Mouse (Mus musculus) heart, postnatal 4 days (tissue): Measurements from ENCODE around the gene Ppid. TPM values are rescaled to one million over a fixed set of nuclear protein-coding genes. Genes with fewer than 3 reads are reported as not detected.

Experiments
- DNase-seq: peaks from one replicate; pipeline ENCODE4 v3.0.0; 2021
- total RNA-seq, 2 experiments: library from RNA; stranded (reverse); gene quantifications; 2 replicates each; pipeline ENCODE4 v1.2.3; 2021

Gene Ppid
- 10 to 100 TPM; 40.1 to 48.0 TPM for total RNA-seq

DNA sequence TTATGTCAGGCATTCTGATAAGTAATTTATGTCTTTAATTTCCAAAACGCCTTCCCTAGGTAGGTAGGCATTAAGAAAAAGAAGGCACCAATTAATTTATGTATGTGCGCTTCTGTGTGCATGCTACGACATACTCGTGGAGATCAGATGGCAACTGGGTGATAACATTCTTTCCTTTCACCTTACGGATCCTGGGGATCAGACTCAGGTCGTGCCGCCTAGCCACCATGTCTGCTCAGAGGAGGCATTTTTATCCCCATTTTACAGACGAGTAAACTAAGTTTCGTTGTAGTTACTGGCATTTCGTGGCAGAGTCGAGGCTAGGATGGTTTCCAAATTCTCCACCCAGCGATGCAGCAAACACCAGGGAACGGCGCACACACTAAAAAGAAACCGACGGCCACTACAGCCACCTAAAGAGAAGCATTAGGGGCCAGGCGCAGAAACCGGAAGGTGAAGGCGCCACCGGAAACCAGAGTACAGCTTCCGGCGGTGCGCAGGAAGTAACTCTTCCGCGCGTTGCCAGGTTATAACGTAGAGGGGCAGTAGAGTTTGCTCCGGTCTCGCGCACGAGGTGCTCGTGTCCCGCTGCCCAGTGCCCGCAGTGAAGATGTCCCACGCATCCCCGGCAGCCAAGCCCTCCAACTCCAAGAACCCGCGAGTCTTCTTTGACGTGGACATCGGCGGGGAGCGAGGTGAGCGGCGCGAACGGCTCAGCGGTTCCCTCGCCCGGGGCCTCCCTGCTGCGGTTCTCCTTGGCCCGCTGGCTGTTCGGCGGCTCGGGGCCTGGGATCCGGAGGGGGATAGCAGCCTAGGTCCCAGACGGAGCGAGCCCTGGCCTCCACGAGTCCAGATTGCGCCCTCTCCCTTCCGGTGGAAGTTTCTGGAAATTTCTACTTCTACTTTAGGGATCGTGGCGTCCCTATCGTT, at the start of gene Ppid:
Gene Ppid (plus strand): TSS at position 480 of the 930 bp plus-strand sequence.
- DNase-seq = peak; percentile 80

- DNase-seq = no peak
Measured at GRCm38 (mm10) chr3:79542585-79542984, 48.6 kb upstream of the Ppid start.

- DNase-seq = no peak
Measured at GRCm38 (mm10) chr3:79548681-79549437, 42.3 kb upstream of the Ppid start.

- DNase-seq = no peak
Measured at GRCm38 (mm10) chr3:79549751-79550393, 41.3 kb upstream of the Ppid start.

DNA sequence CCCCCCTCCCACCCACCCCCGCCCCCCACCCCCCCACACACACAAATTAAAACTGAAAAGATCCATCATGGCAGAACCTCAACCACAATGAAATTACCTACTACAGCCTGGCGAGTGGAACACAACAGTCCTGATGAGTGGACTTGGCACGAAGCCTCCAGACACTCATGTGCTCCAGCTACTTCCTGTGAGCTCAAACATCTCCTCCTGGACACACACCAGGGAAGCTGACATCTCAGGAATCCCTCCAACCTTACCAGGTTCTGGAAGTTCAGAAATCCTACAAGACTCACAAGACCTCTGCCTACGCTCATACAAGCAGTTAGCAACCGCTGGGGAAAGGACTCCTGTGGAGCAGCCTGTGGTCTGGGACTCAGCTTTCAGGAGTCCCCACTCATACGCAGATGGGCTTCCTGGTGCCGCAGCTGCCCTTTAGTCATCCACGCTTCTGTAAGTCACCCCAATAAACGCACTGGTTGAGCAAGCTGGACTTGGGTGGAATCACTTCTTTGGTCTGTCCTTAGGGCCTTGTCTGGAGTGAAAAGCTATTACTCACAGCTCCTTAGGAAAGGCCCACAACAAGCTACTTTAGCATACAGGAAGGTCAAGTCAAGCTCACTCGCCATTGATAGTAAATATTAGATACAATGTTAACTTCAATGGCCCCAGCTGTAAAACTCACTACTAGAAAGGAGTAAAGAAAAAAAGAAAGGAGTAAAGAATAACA, 39.2 kb upstream of the Ppid start:
- DNase-seq = no peak

DNA sequence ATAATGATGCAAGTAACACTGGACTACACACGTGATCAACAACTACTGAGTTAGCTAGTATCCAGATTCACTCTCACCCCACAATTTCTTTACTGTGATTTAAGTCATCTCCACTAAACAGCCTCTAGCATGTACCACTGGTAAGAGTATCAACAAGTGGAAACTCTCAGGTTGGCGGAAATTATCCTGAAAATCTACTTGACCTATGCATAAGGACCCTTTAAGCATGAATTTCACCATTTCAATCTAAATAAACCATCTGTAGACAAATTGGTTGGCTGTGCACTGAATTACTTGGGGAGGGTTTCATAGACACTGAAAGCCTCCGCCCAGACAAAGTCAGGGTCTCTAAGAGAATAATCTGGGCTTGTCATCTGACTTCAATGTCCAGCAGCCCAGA, 37.4 kb upstream of the Ppid start:
- no peak for DNase-seq

- DNase-seq = no peak
Measured at GRCm38 (mm10) chr3:79555061-79555460, 36.1 kb upstream of the Ppid start.

DNA sequence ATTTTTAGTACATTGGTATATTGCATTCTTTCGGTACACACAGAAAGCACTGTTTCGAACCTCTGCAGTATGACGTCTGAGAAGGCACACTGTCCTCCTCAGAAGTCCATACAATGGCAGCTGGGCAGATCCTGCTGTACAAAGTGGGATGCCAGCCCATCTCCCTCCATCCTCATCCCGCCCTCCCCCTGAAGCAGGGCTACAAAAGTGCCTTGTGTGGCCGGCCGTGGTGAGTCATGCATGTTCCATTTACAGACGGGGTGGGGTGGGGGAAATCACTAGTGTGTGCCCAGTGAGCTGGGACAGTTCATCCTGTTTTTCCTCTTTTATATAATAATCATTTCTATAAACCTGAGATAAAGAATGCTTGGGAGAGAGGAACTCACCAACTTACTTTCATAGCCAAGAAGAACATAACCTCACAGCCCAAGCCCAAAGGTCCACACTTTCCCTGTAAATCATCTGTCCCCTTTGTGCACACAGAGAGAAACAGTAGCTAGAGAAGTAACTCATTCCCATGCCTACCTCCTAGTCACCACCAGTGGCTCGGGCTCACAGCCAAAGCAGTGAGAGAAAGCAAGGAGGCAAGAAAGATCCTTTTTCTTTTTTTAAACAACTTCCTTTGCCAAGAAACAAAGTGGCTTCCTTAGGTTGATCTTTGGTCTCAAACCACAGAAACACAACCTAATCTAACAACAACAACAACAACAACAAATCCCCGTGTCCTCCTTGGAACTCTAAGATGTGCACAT, 31.9 kb upstream of the Ppid start:
- peak; percentile 36 for DNase-seq

DNA sequence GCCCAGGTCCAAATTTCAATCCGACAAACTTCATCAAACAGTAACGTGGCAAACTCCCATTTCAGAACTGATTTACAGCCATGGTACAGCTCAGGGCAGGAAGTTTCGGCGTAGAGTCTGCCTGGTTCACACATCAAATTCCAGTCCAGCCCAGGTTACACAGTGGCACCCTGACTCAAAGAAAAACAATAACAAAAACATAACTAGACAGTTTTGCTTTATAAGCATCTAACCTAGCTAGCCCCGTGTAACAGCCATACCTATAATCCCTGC, 31.4 kb upstream of the Ppid start:
- no peak for DNase-seq

DNA sequence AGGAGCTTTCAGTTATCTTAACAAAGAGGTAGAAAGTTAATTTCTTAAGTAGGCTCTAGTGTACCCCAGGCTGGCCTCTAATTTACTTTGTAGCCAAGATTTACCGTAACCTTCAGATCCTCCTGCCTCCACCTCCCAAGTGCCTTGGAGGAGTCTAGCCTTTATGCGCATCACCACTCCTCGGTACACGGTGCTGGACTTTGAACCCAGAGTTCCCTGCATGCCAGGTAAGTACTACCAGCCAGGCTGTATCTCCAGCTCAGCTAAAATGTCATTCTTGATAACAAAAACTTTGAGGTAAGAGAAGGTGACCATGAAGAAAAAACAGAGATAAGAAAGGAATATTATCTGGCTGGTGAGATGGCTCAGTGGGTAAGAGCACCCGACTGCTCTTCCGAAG, 30.6 kb upstream of the Ppid start:
- no peak for DNase-seq

DNA sequence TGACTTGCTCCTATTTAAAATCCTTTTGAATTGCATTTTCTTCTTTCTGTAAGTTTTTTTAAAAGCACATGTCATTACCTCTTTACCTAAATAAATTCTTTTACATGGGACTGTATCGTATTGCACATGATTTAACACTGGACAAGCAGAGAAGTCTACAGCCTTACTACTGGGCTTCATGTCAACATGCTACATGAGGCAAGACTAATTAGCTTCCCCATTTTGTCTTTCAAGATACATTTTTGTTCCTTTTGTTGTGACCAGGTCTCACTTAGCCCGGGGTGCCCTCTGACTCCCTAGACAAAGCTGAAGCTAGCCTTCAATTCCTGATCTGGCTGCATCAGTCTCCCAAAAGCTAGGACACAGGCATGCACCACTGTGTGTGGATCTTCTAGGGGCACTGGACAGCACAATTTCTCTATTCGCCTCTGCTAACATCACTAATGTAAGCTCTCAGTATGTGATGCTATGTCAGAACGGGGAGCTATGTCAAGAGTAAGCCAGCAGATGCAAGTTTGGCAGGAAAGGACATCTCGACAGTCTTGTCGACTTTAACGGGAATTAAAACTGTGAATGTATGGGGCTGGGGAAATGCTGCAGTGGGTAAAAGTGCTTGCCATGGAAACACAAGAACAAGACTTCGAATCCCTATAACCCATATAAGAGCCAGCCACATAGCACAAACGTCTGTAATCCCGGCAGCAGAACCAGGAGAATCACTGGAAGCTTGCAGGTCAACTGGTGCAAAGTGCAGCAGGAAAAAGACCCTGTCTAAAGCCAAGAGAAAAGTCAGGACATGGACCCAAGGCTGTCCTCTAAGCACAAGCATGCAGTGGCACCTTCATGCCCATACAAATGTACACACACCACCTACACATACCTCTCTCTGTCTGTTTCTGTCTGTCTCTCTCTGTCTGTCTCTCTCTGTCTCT, 29.1 kb upstream of the Ppid start:
- no peak for DNase-seq

DNA sequence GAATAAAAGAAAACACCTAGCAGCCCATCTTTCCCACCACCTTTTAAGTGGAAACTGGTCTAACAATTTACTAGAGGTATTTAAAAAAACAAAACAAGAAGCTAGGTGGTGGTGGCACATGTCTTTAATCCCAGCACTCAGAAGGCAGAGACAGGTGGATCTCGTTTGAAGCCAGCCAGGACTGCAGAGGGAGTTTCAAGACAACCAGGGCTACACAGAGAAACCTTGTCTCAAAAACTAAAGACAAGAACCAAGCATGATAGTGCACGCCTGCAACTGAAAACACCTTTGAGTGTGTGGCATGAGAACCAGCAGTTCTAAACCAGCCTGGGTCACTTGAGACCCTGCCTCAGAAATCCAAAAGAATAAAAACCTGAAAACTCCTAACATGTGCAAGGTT, 27.6 kb upstream of the Ppid start:
- DNase-seq = no peak

- DNase-seq = no peak
Measured at GRCm38 (mm10) chr3:79564875-79565606, 26.1 kb upstream of the Ppid start.

DNA sequence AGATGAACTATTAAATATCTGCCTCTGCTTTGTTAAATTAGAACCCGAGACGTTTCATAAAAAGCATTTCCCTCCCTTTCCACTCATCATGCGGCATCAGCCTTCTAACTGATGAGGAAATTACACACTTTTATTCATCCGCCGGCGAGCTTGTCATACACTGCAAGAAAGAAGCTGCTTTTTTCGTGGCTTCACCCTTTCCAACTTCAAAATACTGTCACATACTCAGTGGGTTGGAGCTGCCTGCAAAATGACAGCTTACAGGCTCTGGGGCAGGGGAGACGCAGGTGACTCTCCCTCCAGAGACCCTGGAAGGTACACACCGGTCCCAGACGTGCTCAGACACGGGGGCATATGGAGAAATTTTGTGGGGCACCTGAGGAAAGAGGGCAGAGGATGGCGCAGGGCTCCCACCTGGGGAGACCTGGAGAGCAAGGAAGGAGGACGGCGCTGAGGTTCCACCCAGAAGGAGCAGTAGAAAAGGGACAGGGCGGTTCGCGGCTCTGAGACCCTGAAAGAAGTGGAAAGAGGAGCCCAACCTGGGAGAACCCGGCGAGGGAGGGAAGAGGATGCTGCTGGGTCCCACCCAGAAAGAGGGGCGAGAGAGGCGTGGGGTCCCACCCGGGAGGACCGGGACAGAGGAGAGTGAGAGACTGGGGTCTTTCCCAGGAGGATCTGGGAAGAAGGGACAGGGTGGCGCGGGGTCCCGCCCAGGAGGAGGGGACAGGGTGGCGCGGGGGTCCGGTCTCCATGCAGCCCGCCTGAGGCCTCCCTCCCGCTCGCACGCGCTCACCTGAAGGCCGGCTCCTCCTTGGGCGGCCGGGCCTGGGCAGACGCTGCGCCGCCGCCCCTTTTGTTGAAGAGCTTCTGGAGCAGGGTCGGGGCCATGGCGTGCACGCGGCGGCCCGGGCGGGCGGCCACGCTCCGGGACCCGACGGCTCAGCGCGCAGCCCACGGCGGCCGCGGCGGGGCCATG, 24.1 kb upstream of the Ppid start:
- no peak for DNase-seq

GRCm38 (mm10) chr3:79567703-79568362, 23.3 kb upstream of the Ppid start, which contains the start of gene Fnip2:
Gene Fnip2 (minus strand): TSS chr3:79567796.
- peak; percentile 88 for DNase-seq

- no peak for DNase-seq
Measured at GRCm38 (mm10) chr3:79568629-79569350, 22.4 kb upstream of the Ppid start.

DNA sequence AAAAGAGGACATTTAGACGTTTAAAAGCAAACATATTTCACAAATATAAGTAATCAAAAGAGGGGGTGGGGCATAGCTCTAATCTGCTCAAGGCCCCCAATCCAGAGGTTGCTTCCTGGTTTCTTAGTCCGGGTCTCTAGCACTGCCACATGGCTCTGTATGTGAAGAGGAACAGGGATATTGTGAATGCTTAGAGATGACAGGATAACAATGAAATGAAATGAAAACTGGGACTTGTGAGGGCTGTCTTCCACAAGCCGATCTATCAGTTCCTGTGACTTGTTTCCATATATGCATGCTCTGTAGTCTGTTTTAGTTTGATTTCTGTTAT, 21.8 kb upstream of the Ppid start:
- DNase-seq = no peak

- no peak for DNase-seq
Measured at GRCm38 (mm10) chr3:79572399-79572798, 18.7 kb upstream of the Ppid start.
